Mouse (Mus musculus) hematopoietic stem cell, adult 5-6 weeks (primary cell): ENCODE data around the gene Tpp1. TPM values are rescaled to one million over a fixed set of nuclear protein-coding genes. Genes with fewer than 3 reads are reported as not detected.
"Not testable (repeated sequence)": the region's sequence is repeated elsewhere in the genome, so short reads cannot be mapped to it uniquely, and the experiment has no call there.

Source experiments
- ATAC-seq, 2 experiments: fragments of 125-278 bp in 1 of 2; replicated peaks in 1 of 2; 2 replicates each; pipeline ENCODE4 v1.8.0; 2016 to 2017; ENCODE audit warnings: inconsistent platforms in 2 of 2, mild to moderate bottlenecking in 2 of 2, moderate number of reproducible peaks in 2 of 2, low read depth in 1 of 2, moderate TSS enrichment in 1 of 2; ENCODE audit not compliant: low FRiP score in 2 of 2, poor library complexity in 2 of 2, severe bottlenecking in 2 of 2, insufficient read depth in 1 of 2, low TSS enrichment in 1 of 2
- total RNA-seq: library from RNA; stranded (forward); fragments of 172-1452, 232-1000 nt; gene quantifications from 2 replicates; pipeline ENCODE4 v1.2.3, GENCODE M21; 2017

The Tpp1 gene
- total RNA-seq, 1 experiment from 2014 or later: 22.1 TPM

DNA sequence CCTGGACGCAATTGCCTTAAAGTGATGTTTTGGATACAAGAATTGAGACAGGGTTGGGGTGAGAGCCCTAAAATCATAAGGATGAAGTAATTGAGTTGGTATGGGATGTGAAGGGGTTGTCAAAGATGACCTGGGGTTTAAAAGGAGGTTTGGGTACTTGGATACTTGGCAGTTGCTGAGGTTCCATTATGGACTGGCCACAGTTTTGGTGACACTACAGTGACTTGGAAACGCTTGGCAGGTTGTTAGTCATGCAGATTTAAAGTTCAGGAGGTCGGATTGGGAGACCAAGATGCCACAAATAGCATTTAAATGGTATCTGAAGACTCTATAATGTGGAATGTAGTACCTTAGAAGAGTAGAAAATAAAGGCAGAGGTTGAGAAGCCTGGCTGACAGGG is 14.4 kb downstream of the Tpp1 start:
- no peak for ATAC-seq

DNA sequence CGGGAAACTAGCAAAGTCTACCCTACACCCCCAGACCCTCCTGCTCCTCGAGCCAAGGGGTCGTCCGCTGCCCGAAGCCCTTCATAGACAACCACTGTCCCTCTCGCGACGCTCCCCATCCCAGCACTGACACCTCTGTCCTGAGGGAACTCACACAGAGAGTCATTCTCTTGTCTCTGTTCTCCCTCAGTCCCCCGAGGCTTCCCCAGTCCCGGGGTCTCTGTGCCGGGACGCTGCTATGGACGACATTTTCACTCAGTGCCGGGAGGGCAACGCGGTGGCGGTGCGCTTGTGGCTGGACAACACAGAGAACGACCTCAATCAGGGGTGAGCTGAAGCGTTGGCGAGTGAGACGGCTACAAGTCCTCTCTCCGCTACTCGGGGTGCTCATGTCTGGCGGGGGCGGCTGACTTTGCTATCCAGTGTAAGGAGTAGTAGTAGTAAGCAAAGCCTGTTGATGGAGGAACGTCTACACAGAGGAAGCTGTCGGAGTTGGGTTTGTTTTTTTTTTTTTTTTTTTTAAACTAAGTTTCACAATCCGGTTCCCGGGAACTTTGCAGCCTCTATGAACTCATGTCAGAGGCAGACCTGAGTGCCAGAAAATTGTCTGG is 15.0 kb downstream of the Tpp1 start, which contains the start of gene Rrp8:
Rrp8 (minus strand) TSS at position 475 of the 611 bp plus-strand sequence.
- ATAC-seq: peak; percentile 7 to 11; a peak in 1 of 4 replicates

DNA sequence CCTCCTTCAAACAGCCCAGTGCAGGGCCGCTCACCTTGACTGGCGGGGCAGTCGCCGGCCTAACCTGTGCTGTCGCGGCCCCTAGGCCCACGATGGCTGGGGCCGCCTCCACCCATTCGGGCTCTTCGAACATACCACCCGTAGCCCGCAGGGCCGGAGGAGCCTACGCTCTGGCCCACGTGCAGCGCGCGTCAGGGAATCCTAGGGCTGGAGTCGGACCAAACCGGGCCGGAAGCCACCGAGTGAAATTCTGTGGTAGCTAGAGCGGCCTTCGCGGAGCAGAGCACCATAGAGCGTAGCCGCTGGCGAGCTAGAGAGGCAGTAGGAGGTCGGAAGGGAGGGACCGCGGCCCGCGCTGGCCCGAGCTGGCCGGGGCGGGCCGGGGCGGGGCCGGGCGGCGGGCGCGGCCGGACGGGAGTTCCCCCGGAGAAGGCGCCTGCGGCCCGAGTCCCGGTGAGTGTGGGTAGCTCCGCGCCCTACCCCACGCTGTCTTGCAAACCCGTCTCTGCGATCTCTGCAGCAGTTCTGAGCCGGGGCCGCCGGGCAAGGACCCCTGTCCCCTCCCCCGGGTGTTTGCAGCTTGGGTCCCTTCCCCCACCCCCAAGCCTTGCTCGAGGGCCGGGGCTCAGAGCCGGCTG is 15.7 kb downstream of the Tpp1 start, which contains the start of gene Ilk:
Ilk (plus strand) TSS at position 329 of the 638 bp plus-strand sequence.
- peak; percentile 79 to 84 for ATAC-seq

DNA sequence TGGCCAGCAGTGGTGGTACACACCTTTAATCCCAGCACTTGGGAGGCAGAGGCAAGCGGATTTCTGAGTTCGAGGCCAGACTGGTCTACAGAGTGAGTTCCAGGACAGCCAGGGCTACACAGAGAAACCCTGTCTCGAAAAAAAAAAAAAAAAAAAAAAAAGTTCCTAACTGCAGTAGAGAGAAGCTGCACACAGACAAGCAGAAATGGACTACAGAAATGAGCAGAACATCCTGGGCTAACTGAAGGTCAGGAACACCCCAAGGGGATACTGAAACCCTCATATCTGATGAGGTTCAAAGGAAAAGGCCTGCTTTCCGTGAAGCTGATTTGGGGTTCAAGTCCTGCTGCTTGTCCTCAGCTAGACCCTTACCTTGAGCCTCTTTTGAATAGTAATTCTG is 16.6 kb downstream of the Tpp1 start:
- not testable (repeated sequence) for ATAC-seq

DNA sequence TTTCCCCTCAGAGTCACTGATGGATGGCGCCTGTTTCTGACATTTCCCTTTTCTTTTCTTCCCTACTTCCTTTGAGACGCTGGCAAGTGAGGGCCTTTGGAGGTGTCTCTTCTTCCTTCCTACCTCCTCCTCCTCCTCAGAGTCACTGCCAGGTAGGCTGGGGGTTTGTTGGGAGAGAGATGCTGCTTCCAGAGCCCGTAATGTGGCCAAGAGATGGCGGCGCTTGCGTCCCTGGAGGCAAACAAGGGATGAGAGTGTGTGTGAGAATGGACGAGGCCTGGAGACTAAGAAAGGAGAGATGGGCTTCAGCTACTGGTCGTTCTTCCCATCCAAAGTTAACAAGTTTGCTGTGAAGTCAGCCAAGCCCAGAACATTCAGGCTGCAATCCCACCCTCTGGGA is 17.2 kb downstream of the Tpp1 start:
- ATAC-seq: no peak

DNA sequence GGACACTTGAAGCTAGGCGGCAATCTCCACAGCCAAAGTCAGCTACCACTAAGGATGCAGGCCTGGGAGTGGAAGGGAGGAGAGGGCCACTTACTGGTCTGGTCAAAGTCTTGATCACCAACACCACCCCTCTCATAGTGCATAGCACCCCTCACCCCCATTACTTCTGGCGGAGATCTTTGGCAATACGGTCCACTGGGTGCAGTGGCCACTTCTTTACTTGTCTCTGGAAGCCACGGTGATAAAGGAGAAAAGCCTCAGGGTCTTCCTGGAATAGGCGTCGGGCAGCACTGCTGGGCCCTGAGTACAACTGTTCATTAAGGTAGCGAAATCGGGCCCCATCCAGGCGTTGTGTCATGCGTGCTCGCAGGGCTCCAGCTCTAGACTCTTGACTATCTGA is 18.2 kb downstream of the Tpp1 start:
- ATAC-seq: no peak

- ATAC-seq: no peak
Observed at GRCm38 (mm10) chr7:105728701-105729428, 23.2 kb downstream of the Tpp1 start.

DNA sequence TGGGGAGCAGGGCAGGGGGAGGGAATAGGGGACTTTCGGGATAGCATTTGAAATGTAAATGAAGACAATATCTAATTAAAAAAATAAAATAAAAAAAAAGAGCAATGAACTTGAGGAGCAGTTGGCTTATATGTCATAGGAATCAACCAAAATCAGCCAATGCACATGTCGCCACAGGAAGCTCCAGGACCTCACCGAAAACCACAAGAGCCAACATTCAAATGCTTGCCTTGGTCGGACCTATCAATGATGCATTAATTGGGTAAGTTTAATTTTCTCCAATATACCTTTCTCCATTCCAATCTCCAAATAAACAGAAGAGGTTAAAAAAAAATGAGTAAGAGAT is 25.1 kb downstream of the Tpp1 start:
- ATAC-seq: no peak

GRCm38 (mm10) chr7:105726144-105726979 is 25.7 kb downstream of the Tpp1 start:
- peak; percentile 74 to 83 for ATAC-seq

DNA sequence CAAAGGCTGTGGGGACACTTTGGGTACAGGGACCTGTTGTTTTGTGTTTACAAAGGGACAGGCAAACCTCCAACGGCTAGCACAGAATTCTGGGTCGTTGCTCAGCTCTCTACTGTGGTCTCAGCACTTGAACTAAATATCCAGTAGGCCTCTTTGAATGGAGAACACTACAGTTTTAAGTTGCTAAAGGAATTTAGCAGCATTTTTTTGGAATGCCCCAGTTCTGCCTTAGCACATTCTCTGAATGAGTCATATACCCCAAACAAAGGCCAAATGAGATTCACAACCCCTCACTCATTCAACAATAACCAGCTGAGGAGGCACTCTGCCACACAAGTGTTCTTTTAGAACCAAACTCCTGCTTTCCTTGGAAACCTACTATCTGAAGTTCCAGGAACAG is 30.1 kb downstream of the Tpp1 start:
- no peak for ATAC-seq

DNA sequence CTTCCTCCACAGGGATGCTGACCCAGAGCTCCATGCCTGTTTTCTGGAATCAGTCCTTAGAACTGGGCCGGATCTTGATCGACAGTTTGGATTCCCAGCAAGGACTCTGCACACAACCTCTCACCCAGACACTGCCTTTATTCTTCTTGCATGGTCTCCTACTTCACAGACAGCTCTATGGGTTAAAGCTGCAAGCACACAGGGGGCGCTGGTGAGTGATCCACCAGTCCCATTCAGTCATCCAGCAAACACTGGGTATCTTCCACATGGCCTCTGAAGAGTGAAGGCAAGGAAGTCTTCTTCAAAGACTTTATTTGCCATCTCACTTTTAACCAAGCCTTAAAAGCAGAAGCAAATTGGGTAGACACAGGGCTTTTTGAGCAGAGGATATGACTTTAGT is 36.7 kb downstream of the Tpp1 start:
- ATAC-seq: 0 out of 4 replicates have a peak, but pooled peaks of 1 of the 2 experiments have one; percentile 4

- peak in 1 of 2 experiments; percentile 25; a peak in 1 of 4 replicates for ATAC-seq
Observed at GRCm38 (mm10) chr7:105708733-105709132, 43.3 kb downstream of the Tpp1 start.

DNA sequence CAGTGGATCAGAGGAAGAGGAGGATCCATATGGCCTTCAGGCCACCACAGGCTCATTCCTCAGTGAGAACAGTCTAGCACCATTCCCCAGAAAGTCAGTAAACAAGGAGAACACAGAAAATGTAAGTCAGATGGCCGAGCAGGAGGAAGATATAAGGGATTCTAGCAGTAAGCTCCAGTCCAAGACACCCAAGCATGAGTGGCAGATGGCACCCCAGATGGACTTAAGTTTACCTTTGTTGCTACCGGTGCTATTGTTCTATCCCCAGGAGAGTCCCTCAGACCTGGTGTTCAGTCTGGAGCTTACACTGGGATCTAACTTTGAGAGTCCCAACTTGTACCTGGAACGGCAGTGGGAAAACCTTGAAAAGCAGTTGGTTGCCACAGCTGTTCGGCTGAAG is 48.2 kb downstream of the Tpp1 start:
- no peak for ATAC-seq

DNA sequence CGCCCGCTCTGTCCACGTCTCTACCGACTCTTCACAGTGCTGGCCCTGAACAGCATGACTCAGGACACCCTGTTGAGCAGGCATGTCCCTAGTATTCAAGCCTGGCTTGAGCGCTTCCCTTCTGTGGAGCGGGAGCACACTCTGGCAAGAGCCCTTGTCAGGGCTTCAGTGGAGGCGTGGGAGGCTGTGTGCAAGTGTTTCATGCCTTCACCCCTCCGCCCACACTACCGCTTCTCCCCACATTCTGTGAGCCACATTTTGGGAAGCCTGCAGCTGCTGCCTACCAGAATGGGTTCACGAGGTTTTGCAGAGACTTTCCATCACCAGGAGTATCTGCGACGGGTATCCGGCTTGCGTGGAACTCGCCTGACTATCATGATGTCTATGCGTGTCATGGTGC is 48.9 kb downstream of the Tpp1 start:
- no peak for ATAC-seq
